Mouse (Mus musculus) heart, embryonic 12.5 days (tissue): ENCODE measurements at regions not wholly inside any gene's neighbourhood (a gene's known extent, or its start where the extent isn't known, plus 50 kb on each side); places are given as distances from the start of the nearest gene placed in this dataset.
A peak's percentile ranks its signal among the peaks of the same experiment; 100 is the strongest.

ENCODE experiments used
- ATAC-seq: fragments of 200-750 bp; cut with Nextera tagmentation; 2 replicates; pipeline ENCODE4 v1.8.0; 2017; ENCODE audit warnings: moderate TSS enrichment, moderate library complexity; ENCODE audit not compliant: insufficient number of reproducible peaks, low FRiP score
- H3K27ac ChIP-seq: fragments of 300-500 bp; sonication (generic); 2 replicates; pipeline ENCODE4 v1.5.1; 2016; ENCODE audit warnings: mild to moderate bottlenecking, moderate library complexity; ENCODE audit not compliant: poor library complexity, severe bottlenecking
- H3K27me3 ChIP-seq: fragments of 300-500 bp; sonication (generic); replicated peaks from 2 replicates; pipeline ENCODE4 v1.6.1; 2016; ENCODE audit warnings: mild to moderate bottlenecking, moderate library complexity
- H3K36me3 ChIP-seq: fragments of 300-500 bp; sonication (generic); 2 replicates; pipeline ENCODE4 v1.6.1; 2016; ENCODE audit warnings: mild to moderate bottlenecking, moderate library complexity
- H3K4me1 ChIP-seq: fragments of 300-500 bp; sonication (generic); replicated peaks from 2 replicates; pipeline ENCODE4 v1.6.1; 2016; ENCODE audit warnings: mild to moderate bottlenecking
- H3K4me2 ChIP-seq: fragments of 300-500 bp; sonication (generic); 2 replicates; pipeline ENCODE4 v1.6.1; 2016; ENCODE audit warnings: mild to moderate bottlenecking, moderate library complexity
- H3K4me3 ChIP-seq: fragments of 300-500 bp; sonication (generic); 2 replicates; pipeline ENCODE4 v1.5.1; 2016; ENCODE audit warnings: mild to moderate bottlenecking
- H3K9ac ChIP-seq: fragments of 300-500 bp; sonication (generic); 2 replicates; pipeline ENCODE4 v1.6.1; 2016; ENCODE audit warnings: mild to moderate bottlenecking, moderate library complexity
- H3K9me3 ChIP-seq: fragments of 300-500 bp; sonication (generic); replicated peaks from 2 replicates; pipeline ENCODE4 v1.6.1; 2016; ENCODE audit warnings: mild to moderate bottlenecking, moderate library complexity
- WGBS: fragments of 180-500 bp; shearing (Covaris S2); methylation state at CpG from one replicate; pipeline ENCODE4 v1.1.7; 2016; 5-methylcytosine and 5-hydroxymethylcytosine counted together

DNA sequence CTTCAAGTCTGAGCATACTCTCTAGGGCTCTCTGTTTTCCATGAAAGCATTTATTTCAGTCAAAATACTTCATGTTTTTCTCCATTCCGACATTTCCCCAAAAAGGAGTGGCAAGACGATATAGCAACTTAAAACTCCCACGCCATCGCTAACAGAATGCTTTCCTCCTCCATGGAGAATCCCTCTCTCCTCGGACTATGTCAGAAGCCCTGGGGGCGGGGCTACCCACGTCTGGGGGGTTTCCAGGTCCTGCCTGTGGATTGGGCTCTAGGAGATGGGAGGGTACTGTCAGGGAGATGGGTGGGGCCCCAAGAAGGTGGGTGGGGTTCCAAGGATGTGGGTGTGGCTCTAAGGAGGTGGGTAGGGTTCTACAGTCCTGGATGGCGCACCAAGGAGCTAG, 243.2 kb upstream of the Zfp507 start:
- Histone ChIP-seq H3K4me2 (no peak overlapping the region), H3K27ac (no peak overlapping the region), H3K9ac (no peak overlapping the region), H3K4me3 (no peak overlapping the region), H3K36me3 (no peaks in the 10 kb centered on the region), H3K4me1 (no peaks in the 10 kb centered on the region), H3K9me3 (no peaks in the 10 kb centered on the region), H3K27me3 (peaks cover 6% of the 10 kb centered on the region; the same call in 1 of the 2 replicates)
- WGBS: 68% methylated on average over 8 of the region's 8 CpGs
- ATAC-seq: no peak

- WGBS: 89% methylated on average over 3 of the region's 3 CpGs
These were observed 229.1 kb upstream of the Zfp507 start for GRCm38 (mm10) chr7:36031881-36032280.

GRCm38 (mm10) chr7:36023015-36023414, 220.2 kb upstream of the Zfp507 start:
- Histone ChIP-seq H3K4me1 (no peaks in the 10 kb centered on the region), H3K9ac (no peak overlapping the region), H3K4me3 (no peak overlapping the region), H3K27me3 (peaks cover 15% of the 10 kb centered on the region), H3K27ac (no peak overlapping the region), H3K9me3 (no peaks in the 10 kb centered on the region), H3K36me3 (no peaks in the 10 kb centered on the region), H3K4me2 (no peak overlapping the region)
- 74% methylated on average over 10 of the region's 10 CpGs for WGBS
- no peak for ATAC-seq

More at GRCm38 (mm10) chr7:36031881-36032280, 229.1 kb upstream of the Zfp507 start:
- Histone ChIP-seq H3K9ac (no peak overlapping the region), H3K4me2 (no peak overlapping the region), H3K4me1 (no peaks in the 10 kb centered on the region), H3K27ac (no peak overlapping the region), H3K4me3 (no peak overlapping the region), H3K9me3 (no peaks in the 10 kb centered on the region), H3K27me3 (peaks cover 3% of the 10 kb centered on the region), H3K36me3 (no peaks in the 10 kb centered on the region)
- no peak for ATAC-seq

DNA sequence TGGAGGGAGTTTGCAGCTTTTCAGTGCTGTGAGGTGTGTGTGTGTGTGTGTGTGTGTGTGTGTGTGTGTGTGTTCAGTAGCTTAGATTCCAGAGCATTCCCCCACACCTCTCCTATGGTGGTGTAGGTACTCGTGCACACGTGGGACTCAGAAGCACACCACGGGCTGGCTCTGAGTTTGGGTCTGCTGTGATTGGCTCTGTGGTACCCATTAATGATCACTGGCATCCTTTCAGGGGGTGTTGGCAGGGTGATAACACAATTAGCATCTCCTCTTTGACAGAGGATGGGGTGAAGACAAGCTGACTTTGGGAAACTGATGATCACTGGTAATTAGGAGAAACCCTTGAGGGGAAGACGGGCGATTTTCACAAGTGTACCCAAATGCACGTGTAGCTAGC, 219.7 kb upstream of the Zfp507 start:
- Histone ChIP-seq H3K9ac (no peak overlapping the region), H3K27ac (no peak overlapping the region), H3K4me1 (no peaks in the 10 kb centered on the region), H3K4me3 (no peak overlapping the region), H3K4me2 (no peak overlapping the region), H3K27me3 (peaks cover 15% of the 10 kb centered on the region), H3K36me3 (no peaks in the 10 kb centered on the region), H3K9me3 (no peaks in the 10 kb centered on the region)
- no peak for ATAC-seq
- WGBS: 67% methylated on average over 6 of the region's 6 CpGs

GRCm38 (mm10) chr7:36016926-36017753, 214.3 kb upstream of the Zfp507 start:
- no peak for ATAC-seq
- Histone ChIP-seq H3K9ac (no peak overlapping the region), H3K27me3 (peaks cover 13% of the 10 kb centered on the region), H3K36me3 (no peaks in the 10 kb centered on the region), H3K4me3 (no peak overlapping the region), H3K4me1 (no peaks in the 10 kb centered on the region), H3K4me2 (no peak overlapping the region), H3K27ac (no peak overlapping the region), H3K9me3 (no peaks in the 10 kb centered on the region; the same call in 1 of the 2 replicates)
- 73% methylated on average over 19 of the region's 19 CpGs for WGBS

GRCm38 (mm10) chr7:35996609-35997008, 193.8 kb upstream of the Zfp507 start:
- Histone ChIP-seq H3K9ac (no peak overlapping the region), H3K27me3 (no peaks in the 10 kb centered on the region), H3K27ac (no peak overlapping the region), H3K9me3 (no peaks in the 10 kb centered on the region), H3K4me3 (no peak overlapping the region), H3K4me1 (no peaks in the 10 kb centered on the region), H3K36me3 (no peaks in the 10 kb centered on the region), H3K4me2 (no peak overlapping the region)
- ATAC-seq: no peak
- 71% methylated on average over 5 of the region's 5 CpGs for WGBS

DNA sequence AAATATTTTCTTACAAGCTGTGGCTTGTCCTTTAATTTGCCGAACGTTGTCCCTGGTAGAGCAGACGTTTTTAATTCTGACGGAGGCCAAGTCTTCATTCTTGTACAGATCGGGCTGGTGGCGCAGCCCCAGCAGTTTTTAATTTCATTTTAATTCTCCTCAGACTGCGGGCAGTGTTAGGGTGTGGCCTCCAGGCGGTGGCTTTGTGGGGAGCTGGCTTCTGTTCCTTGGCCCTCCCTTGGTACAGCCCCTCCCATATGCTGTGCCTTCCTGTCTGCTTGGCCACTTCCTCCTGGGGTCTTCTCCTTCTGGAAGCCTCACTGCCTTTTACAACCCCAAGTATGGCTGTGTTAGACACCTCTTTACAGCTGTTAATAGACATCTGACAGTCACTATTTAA, 189.7 kb upstream of the Zfp507 start:
- ATAC-seq: no peak
- Histone ChIP-seq H3K9ac (no peak overlapping the region), H3K27ac (no peak overlapping the region), H3K27me3 (no peaks in the 10 kb centered on the region), H3K36me3 (no peaks in the 10 kb centered on the region), H3K4me1 (no peaks in the 10 kb centered on the region), H3K4me3 (no peak overlapping the region), H3K4me2 (no peak overlapping the region), H3K9me3 (no peaks in the 10 kb centered on the region)
- 81% methylated on average over 8 of the region's 8 CpGs for WGBS

- no peaks in the 10 kb centered on the region for H3K27me3 ChIP-seq
- no peaks in the 10 kb centered on the region for H3K36me3 ChIP-seq
- 76% methylated on average over 5 of the region's 5 CpGs for WGBS
- H3K4me1 ChIP-seq: no peaks in the 10 kb centered on the region
- no peak for ATAC-seq
- H3K9me3 ChIP-seq: no peaks in the 10 kb centered on the region
- no peak overlapping the region for H3K4me3 ChIP-seq
- H3K4me2 ChIP-seq: no peak overlapping the region
- no peak overlapping the region for H3K27ac ChIP-seq
- no peak overlapping the region for H3K9ac ChIP-seq
These were observed 188.3 kb upstream of the Zfp507 start for GRCm38 (mm10) chr7:35991141-35991540.

DNA sequence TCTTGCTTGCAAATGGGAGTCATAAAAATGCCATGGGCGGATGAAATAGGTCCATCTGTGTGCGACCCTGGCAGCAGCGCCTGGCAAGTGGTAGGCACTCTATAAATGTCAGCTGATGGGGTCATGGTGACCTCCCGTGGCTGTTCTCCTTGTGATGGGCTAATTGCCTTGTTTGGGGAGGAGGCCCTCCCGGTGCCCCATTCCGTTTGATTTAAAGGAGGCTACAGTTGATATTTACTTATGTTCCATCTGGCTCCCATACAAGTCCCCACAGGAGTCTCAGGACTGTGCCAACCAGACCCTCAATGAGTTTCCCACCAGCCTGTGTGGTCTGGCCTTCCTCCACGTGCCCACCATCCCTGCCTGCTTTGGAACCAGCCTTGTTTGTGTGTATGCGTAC, 186.7 kb upstream of the Zfp507 start:
- Histone ChIP-seq H3K9ac (no peak overlapping the region), H3K27ac (no peak overlapping the region), H3K4me2 (no peak overlapping the region), H3K36me3 (no peaks in the 10 kb centered on the region), H3K4me1 (no peaks in the 10 kb centered on the region), H3K27me3 (no peaks in the 10 kb centered on the region), H3K9me3 (no peaks in the 10 kb centered on the region), H3K4me3 (no peak overlapping the region)
- no peak for ATAC-seq
- whole genome bisulfite sequencing: 88% methylated on average over 8 of the region's 8 CpGs

GRCm38 (mm10) chr7:35988449-35989109, 185.8 kb upstream of the Zfp507 start:
- no peak for ATAC-seq
- Histone ChIP-seq H3K4me3 (no peak overlapping the region), H3K27ac (no peak overlapping the region), H3K9ac (no peak overlapping the region), H3K4me2 (no peak overlapping the region), H3K9me3 (no peaks in the 10 kb centered on the region), H3K27me3 (no peaks in the 10 kb centered on the region), H3K4me1 (no peaks in the 10 kb centered on the region), H3K36me3 (no peaks in the 10 kb centered on the region)
- 79% methylated on average over 13 of the region's 13 CpGs for WGBS

DNA sequence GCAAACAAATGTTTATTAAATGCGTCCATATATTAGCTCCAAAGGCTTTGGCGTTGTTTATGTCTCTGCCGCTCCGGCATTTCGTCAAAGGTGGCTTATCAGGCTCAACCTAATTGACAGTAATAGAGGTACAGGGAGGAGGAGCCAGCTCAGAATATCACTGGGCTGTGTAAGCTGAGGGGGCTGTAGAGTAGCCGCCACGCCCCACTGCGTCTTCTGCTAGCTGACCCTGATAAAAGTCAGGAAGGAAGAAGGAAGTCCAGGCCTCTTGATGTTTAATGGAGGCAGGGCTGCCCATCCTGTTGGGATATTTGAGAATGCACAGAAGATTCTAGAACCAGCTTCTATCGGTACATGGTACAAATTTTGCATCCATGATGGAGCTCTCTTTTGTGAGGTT, 175.2 kb upstream of the Zfp507 start:
- Histone ChIP-seq H3K27ac (no peak overlapping the region), H3K4me2 (no peak overlapping the region), H3K36me3 (no peaks in the 10 kb centered on the region), H3K9ac (no peak overlapping the region), H3K27me3 (no peaks in the 10 kb centered on the region), H3K9me3 (0 out of 2 replicates have a peak, but pooled peaks cover 3% of the 10 kb centered on the region), H3K4me1 (no peaks in the 10 kb centered on the region), H3K4me3 (no peak overlapping the region)
- WGBS: 71% methylated on average over 9 of the region's 9 CpGs
- peak; percentile 18; the same call in 1 of the 2 replicates for ATAC-seq
